Mouse (Mus musculus): ENCODE measurements around the gene Dlg2.

The Dlg2 gene

DNA sequence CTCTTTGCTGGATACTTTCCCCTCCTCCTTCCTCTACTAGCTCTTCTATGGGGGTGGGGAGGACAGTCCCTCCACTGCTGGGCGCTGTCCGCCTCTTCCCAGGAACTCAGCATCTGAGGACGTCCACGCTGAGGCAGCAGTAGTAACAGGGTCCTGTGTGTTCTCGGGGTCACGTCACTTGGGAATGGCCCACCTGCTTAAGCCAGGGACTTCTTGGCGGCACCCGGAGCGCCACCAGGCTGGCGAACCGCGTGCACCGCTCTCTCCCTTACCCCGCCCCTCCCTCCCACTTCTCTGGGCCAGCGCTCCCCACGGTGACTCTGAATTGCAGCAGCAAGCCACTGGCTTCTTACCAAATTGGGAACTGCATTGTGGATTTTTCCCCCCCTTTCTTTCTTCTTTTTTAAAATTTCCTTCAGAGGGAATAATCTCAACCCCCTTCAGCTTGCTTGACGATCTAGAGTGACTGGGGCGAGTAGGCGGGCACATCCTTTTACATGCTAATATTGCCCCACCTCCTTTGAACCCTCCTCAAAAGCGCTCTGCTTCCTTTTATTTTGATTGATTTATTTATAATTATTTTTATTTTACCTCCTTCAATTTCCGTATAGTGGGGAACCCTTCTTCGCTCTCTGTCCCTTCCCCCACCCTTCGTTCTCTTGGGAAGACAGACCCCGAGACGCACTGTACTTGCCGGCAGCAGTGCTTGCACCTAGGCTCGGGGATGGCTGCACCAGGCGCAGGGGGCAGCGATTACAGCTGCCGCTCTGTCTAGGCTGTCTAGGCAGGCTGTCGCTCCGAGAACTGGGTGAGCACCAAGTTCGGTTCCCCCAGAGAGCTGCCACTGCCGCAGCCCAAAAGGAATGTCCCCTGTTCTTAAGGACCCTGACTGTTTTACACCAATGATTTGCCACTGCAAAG lies 785.8 kb downstream of the Dlg2 start:
- in situ Hi-C loops (cut with MboI, MseI), result no loop called here

- in situ Hi-C loops (cut with MboI, MseI), result no loop called here
Measured at GRCm38 (mm10) chr7:91262998-91263397, 786.5 kb downstream of the Dlg2 start.

- in situ Hi-C loops (cut with MboI, MseI), result no loop called here
Measured at GRCm38 (mm10) chr7:91267764-91268163, 791.3 kb downstream of the Dlg2 start.

- in situ Hi-C loops (cut with MboI, MseI), result no loop called here
Measured at GRCm38 (mm10) chr7:91284167-91284566, 807.7 kb downstream of the Dlg2 start.

DNA sequence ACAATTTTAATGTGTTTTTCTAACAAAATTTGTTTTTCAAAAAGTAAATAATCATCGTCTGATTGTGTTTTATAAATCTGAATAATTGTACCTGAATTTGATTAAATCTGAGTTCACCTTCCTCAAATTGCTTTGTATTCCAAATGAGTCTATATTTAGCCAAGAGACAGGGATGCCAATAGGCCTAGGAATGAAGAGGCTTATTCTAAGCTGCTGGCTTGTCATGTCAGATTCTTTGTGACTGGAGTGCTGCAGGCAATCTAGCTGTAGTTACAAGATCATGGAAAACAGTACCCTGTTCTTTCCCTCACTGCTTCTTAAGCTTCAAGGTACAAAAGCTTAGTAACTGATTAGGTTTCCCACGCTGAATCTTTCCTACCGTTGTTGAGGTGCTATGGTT lies 811.9 kb downstream of the Dlg2 start:
- in situ Hi-C loops (cut with MboI, MseI), result no loop called here

DNA sequence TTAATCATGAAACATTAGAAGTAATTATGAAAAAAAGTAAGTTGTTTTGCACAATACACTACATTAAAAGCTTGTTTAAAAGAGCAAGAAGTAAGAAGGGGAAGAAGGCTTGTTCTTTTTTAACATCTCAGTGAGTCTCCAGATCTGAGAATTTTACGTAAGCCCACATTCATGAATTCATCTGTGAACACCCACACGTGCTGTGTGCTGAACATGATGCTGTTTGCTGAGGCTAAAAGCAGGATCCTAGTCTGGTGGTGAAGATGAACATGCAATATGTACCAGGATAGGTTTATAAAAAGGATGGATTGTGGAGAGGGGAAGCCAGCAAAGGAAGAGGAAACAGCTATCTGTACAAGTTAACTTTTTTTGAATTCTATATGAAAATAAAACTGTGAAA lies 819.7 kb downstream of the Dlg2 start:
- in situ Hi-C loops (cut with MboI, MseI), result no loop called here

GRCm38 (mm10) chr7:91311177-91311576 lies 834.7 kb downstream of the Dlg2 start:
- in situ Hi-C loops (cut with MboI, MseI), result no loop called here

DNA sequence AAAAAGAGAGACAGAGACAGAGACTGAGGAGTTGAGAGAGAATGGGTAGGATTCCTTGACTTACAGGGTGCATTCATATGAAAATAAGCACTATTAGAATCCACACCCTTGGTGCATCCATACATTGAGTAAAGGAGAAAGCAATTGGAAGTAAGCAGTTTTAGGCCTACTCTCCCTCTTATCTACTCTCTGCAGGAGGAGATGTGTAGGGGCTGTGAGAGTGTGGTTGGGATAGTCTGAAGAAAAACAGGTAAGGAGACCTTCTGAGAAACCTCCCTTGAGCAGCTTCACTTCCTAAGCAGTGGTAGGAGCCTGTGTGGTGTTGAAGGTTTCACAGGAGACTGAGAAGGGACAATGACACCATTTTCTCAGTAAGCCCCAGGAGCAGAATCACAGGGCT lies 868.6 kb downstream of the Dlg2 start:
- in situ Hi-C loops (cut with MboI, MseI), result no loop called here

DNA sequence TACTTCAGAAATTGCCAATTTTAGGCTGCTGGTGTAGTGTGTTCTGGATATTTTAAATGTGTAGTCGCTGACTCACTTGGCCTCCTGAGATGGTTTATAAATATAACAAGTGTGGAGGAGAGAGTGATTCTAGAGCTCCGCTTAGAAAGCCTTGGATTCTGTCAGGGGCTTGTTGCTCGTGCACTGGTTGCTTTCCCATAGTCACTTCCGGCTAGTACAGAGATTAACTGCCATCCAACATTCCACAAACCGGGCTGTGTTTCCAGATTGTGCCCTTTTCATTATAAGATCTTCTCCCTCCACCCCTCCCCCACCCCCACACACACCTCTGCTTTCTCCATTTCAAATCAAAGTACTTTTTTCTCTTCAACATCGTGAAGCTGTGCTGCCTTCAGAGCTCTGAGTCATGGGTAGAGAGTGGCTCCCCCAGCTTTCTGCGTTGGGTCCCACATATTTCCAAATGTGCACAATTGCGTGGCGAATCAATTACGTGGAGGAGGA lies 893.4 kb downstream of the Dlg2 start:
- in situ Hi-C loops (cut with MboI, MseI), result no loop called here

GRCm38 (mm10) chr7:91382281-91382680 lies 905.8 kb downstream of the Dlg2 start:
- in situ Hi-C loops (cut with MboI, MseI), result no loop called here

- in situ Hi-C loops (cut with MboI, MseI), result no loop called here
Measured at GRCm38 (mm10) chr7:91383873-91384272, 907.4 kb downstream of the Dlg2 start.

DNA sequence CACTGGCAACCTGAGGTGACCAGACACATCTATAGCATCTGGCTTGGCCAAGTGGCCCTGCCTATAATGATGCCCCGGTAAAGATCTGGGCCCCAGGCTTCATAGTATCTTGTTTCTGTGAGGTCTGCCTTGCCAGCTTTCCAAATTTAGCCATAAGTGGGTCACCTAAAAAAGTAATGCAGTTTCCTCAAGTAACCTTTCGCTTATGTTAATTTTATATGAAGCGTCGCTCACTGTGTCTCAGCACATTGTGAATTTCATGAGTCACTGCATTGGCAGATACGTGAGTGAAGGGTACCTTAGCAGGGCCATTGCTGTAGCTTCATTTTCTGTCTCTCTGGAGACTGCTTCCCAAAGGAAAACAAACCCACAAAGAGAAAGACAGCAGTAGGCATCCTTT lies 912.8 kb downstream of the Dlg2 start:
- in situ Hi-C loops (cut with MboI, MseI), result no loop called here

DNA sequence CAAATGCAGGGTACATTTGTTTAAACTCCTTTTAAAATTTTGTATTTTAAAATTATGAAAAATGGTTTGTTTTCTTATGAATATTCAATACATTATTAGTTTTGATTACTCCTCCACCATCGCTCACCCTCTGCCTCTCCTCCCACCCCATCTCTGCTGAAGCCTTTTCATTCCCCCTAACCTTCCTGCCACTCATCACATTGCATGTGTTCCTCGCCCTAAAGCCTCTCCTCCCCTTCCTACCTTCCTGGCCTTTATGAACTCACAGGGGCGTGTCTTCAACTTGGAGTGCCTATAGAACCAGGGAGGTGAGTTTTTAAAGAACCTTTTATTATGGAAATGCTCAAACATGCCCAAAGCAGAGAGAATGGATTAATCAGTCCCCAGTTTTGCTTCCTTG lies 921.4 kb downstream of the Dlg2 start:
- in situ Hi-C loops (cut with MboI, MseI), result no loop called here

GRCm38 (mm10) chr7:91412109-91412508 lies 935.6 kb downstream of the Dlg2 start:
- in situ Hi-C loops (cut with MboI, MseI), result no loop called here

GRCm38 (mm10) chr7:91414150-91414549 lies 937.7 kb downstream of the Dlg2 start:
- in situ Hi-C loops (cut with MboI, MseI), result no loop called here

DNA sequence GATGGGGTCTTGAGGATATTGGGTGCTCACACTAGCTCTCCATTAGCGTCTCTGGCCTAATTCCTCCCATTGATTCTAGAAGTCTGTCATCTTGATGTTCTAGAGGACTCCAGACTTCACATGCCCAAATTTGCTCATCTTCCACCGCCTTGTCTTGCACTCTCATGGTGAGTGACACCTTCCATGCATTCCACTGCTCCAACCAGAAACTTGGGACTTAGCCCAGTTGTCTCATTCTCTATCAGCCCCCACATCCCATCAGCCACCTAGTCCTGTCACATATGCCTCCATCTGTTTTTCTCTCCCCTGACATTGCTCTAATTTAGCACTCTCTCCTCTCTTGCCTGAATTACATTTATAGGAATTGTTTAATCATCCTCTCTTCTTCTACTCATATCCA lies 938.3 kb downstream of the Dlg2 start:
- in situ Hi-C loops (cut with MboI, MseI), result no loop called here

- in situ Hi-C loops (cut with MboI, MseI), result no loop called here
Measured at GRCm38 (mm10) chr7:91420215-91420614, 943.7 kb downstream of the Dlg2 start.

GRCm38 (mm10) chr7:91423784-91424183 lies 947.3 kb downstream of the Dlg2 start:
- in situ Hi-C loops (cut with MboI, MseI), result no loop called here

DNA sequence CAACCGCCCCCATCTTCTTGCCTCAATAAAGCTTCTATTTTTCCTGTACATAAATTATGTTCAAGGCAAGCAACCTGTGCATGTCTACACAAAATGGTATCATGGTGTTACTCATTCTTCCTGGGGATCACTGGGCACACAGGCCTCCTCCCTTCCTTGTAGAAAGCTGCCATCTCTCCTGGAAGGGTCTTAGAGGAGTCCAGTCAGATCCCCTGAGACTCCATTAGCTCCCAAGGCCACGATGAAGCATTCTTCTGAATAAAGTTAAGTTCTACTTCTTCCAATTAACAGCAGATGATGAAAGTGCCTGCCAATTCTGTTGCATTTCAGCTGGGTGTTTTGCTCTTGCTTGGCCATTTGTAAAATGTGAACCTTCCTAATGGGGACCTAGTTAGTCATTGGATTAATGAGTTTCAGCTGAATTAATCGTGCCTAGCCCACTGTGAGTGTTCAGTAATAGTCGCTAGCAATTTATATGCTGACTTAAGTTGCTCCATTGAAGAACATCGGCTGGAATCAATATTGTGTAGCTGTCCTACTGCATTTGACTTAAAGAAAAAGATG lies 953.3 kb downstream of the Dlg2 start:
- in situ Hi-C loops (cut with MboI, MseI), result loop anchor here (25.0 kb wide), 1 partner anchor 1142 kb away; no protein-coding TSS in a partner anchor

GRCm38 (mm10) chr7:91431594-91432240 lies 955.2 kb downstream of the Dlg2 start:
- in situ Hi-C loops (cut with MboI, MseI), result loop anchor here (25.0 kb wide), 1 partner anchor 1144 kb away; no protein-coding TSS in a partner anchor

DNA sequence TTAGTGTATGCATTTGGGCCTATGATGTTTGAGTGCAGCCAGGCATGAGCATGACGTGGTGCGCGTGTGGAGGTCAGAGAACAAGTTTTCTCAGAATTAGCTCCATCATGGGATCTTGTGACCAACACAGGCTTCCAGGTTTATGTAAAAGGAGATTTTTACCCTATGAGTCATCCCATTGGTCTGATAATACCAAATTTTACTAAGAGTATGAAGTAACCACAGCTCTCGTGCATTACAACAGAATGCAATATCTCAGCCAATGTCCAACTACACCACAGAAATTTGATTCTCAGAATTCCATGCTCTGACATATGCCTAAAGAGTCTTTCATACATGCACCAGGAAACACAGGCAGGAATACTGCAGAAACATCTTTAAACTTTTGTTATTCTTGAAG lies 956.1 kb downstream of the Dlg2 start:
- in situ Hi-C loops (cut with MboI, MseI), result loop anchor here (25.0 kb wide), 1 partner anchor 1145 kb away; no protein-coding TSS in a partner anchor

DNA sequence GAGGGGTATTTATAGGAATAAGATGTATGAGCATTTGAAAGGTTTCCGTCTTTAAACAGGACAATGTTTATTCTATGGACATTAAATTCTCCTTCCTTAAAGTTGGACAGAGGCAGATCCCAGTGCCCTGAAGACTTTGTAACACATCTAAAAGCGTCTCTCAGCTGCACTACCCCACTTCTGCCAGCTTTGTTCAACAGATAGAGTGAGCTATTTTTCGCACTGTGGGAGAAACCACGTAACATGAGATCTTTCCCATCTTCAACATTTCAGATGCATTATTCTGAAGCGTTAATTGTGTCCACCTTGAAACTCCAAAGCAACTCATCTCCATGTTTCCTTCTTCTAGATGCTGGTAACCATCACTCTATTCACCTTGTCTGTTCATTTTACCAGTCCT lies 958.3 kb downstream of the Dlg2 start:
- in situ Hi-C loops (cut with MboI, MseI), result loop anchor here (25.0 kb wide), 1 partner anchor 1147 kb away; no protein-coding TSS in a partner anchor

Measured in T-helper 2 cell (primary cell).